Comparison of ENCODE assay signal across 10 mouse cellular contexts in the genomic region with DNA sequence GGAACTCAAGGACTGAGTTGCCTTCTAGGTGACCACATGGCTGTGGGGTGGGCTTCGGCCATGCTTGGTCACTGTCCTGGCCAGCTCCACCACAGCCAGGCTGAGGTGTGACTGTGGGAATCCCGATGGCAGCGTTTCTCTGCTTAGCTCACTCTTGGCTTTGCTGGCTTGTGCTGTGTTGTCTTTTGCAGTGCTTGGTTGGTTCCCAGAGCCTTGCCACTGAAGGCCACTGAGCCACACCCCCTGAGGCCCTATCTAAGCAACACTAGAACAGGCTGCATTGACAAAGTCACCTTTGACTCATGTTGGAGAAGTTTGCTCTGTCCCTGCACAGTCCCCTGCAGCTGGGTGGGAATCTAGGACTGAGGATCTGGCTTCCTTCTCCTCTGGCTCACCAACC. TPM values are rescaled to one million over a fixed set of nuclear protein-coding genes. Genes with fewer than 3 reads are reported as not detected.
A peak's percentile ranks its signal among the peaks of the same experiment; 100 is the strongest.
DNase-seq lines count a peak whose midpoint lies in the region; ATAC-seq and TF ChIP-seq lines count a peak whose summit lies in the region.
"Had no signal": no experiment of that assay in that cellular context is flagged by ENCODE, and none has a peak within 500 bp of the region (broad histone marks: within the 10 kb centered on the region; RNA-seq: fewer than 3 reads in every experiment).

No protein-coding gene starts in this region.

- no peak for TF ChIP-seq CTCF in lung, adult 2 months (IDR thresholded peaks at IDR 0.05; ENCODE audit: insufficient read depth, low read length)
- TF ChIP-seq CTCF in stomach, postnatal 0 days (IDR thresholded peaks at IDR 0.05; ENCODE audit: low read depth) = no peak

- peak overlapping the region; percentile 46 for H3K27ac ChIP-seq in forebrain, embryonic 10.5 days
- H3K27ac ChIP-seq in forebrain, embryonic 13.5 days = no peak overlapping the region
- 0 out of 2 replicates have a peak overlapping the region, but pooled peaks have one; percentile 25 for H3K27ac ChIP-seq in stomach, postnatal 0 days (replicated peaks)
- H3K27ac ChIP-seq: lung, embryonic 15.5 days had no signal

- no peak overlapping the region for H3K9ac ChIP-seq in forebrain, embryonic 13.5 days
- H3K9ac ChIP-seq in stomach, postnatal 0 days (ENCODE audit: low read length) = no peak overlapping the region
- H3K9ac ChIP-seq: lung, embryonic 15.5 days had no signal

- DNase-seq in forebrain, embryonic 10.5 days (ENCODE audit: extremely low spot score, low spot score) = no peak
- peak; percentile 22 to 38 for DNase-seq in lung, adult 18-20 months
- DNase-seq in lung, adult 2 months = no peak
- DNase-seq in heart, postnatal 10 days = peak; percentile 37 to 48
- peak; percentile 62 for DNase-seq in stomach, postnatal 0 days (ENCODE audit: low spot score)
- no peak for DNase-seq in frontal cortex, postnatal 14 days (ENCODE audit: low spot score in 2 of 2)
- no peak for DNase-seq in ovary, postnatal 10 days (ENCODE audit: low spot score)

- TF ChIP-seq POLR2A in lung, adult 2 months (IDR thresholded peaks at IDR 0.05; ENCODE audit: borderline replicate concordance, extremely low read depth, low read depth, low read length) = no peak

- no peak for ATAC-seq in forebrain, embryonic 13.5 days
- peak; percentile 76 for ATAC-seq in stomach, postnatal 0 days (ENCODE audit: low FRiP score, low TSS enrichment)

- no peaks in the 10 kb centered on the region for H3K9me3 ChIP-seq in forebrain, embryonic 10.5 days
- no peaks in the 10 kb centered on the region for H3K9me3 ChIP-seq in forebrain, embryonic 13.5 days (replicated peaks)
- no peaks in the 10 kb centered on the region for H3K9me3 ChIP-seq in stomach, postnatal 0 days (ENCODE audit: control insufficient read depth, low read length)
- H3K9me3 ChIP-seq: lung, embryonic 15.5 days had no signal

- no peaks in the 10 kb centered on the region for H3K36me3 ChIP-seq in forebrain, embryonic 10.5 days (replicated peaks)
- H3K36me3 ChIP-seq in forebrain, embryonic 13.5 days (ENCODE audit: poor library complexity, severe bottlenecking) = no peaks in the 10 kb centered on the region
- no peaks in the 10 kb centered on the region for H3K36me3 ChIP-seq in stomach, postnatal 0 days (ENCODE audit: control insufficient read depth, insufficient read depth, low read length)
- H3K36me3 ChIP-seq: lung, embryonic 15.5 days had no signal

- intact Hi-C loops in heart, postnatal 10 days (cut with DNase I) = no loop called here

- 53% methylated on average over 3 of the region's 3 CpGs for WGBS in forebrain, embryonic 10.5 days
- 53% methylated on average over 3 of the region's 3 CpGs for WGBS in forebrain, embryonic 13.5 days
- 43% methylated on average over 3 of the region's 3 CpGs for WGBS in lung, adult 2 months
- WGBS in stomach, postnatal 0 days = 40% methylated on average over 3 of the region's 3 CpGs

- no peaks in the 10 kb centered on the region for H3K27me3 ChIP-seq in forebrain, embryonic 10.5 days (ENCODE audit: poor library complexity, severe bottlenecking)
- no peaks in the 10 kb centered on the region for H3K27me3 ChIP-seq in forebrain, embryonic 13.5 days
- no peaks in the 10 kb centered on the region for H3K27me3 ChIP-seq in stomach, postnatal 0 days (ENCODE audit: control insufficient read depth, insufficient read depth, low read length)
- H3K27me3 ChIP-seq: lung, embryonic 15.5 days had no signal

- peaks cover 23% of the 10 kb centered on the region for H3K4me1 ChIP-seq in forebrain, embryonic 10.5 days
- H3K4me1 ChIP-seq in forebrain, embryonic 13.5 days = no peaks in the 10 kb centered on the region
- H3K4me1 ChIP-seq in lung, adult 2 months (ENCODE audit: control insufficient read depth, insufficient read depth, low read length) = 0 out of 2 replicates have a peak, but pooled peaks cover 3% of the 10 kb centered on the region
- H3K4me1 ChIP-seq in stomach, postnatal 0 days (replicated peaks; ENCODE audit: control insufficient read depth, insufficient read depth) = no peaks in the 10 kb centered on the region

- H3K4me2 ChIP-seq in forebrain, embryonic 13.5 days = no peak overlapping the region
- no peak overlapping the region for H3K4me2 ChIP-seq in stomach, postnatal 0 days (replicated peaks; ENCODE audit: low read depth)
- H3K4me2 ChIP-seq: lung, embryonic 15.5 days had no signal

- no peak overlapping the region for H3K4me3 ChIP-seq in forebrain, embryonic 10.5 days
- H3K4me3 ChIP-seq in forebrain, embryonic 13.5 days = no peak overlapping the region
- H3K4me3 ChIP-seq in lung, adult 2 months (replicated peaks; ENCODE audit: extremely low read depth, low read depth, low read length) = no peak overlapping the region
- no peak overlapping the region for H3K4me3 ChIP-seq in stomach, postnatal 0 days (ENCODE audit: low read depth, low read length)
- H3K4me3 ChIP-seq: lung, embryonic 15.5 days had no signal

- TF ChIP-seq EP300 in stomach, postnatal 0 days (optimal IDR thresholded peaks at IDR 0.05) = no peak

RNA-seq across cellular contexts. Expression of a gene that starts 45.2 kb away (rescaled TPM):
- polyA plus RNA-seq in forebrain, embryonic 10.5 days (2016; fragmentation: Nextera tagmentation; extraction: Ambion mirVana) = 0.20 and 0.43 TPM in 2 replicates
- polyA plus RNA-seq in forebrain, embryonic 13.5 days (2015; fragmentation: Nextera tagmentation; extraction: Ambion mirVana) = 0.28 and 0.39 TPM in 2 replicates
- polyA plus RNA-seq in lung, adult 2 months (2012; rRNA removed) = 5.3 and 5.8 TPM in 2 replicates
- total RNA-seq in heart, postnatal 10 days (2021) = 10 to 100 TPM; 20.6 to 24.7 TPM
- 0.59 and 0.77 TPM in 2 replicates for polyA plus RNA-seq in stomach, postnatal 0 days (2015; fragmentation: Nextera tagmentation; extraction: Ambion mirVana)
- total RNA-seq: hematopoietic stem cell, adult 5-6 weeks had no signal

RNA-seq across cellular contexts. Expression of a gene that starts 45.3 kb away (rescaled TPM):
- 67.0 and 73.2 TPM in 2 replicates for polyA plus RNA-seq in forebrain, embryonic 10.5 days (2016; fragmentation: Nextera tagmentation; extraction: Ambion mirVana)
- polyA plus RNA-seq in forebrain, embryonic 13.5 days (2015; fragmentation: Nextera tagmentation; extraction: Ambion mirVana) = 33.9 and 36.1 TPM in 2 replicates
- 29.4 and 48.0 TPM in 2 replicates for polyA plus RNA-seq in lung, adult 2 months (2012; rRNA removed)
- 10 to 100 TPM; 56.2 to 57.1 TPM for total RNA-seq in heart, postnatal 10 days (2021)
- polyA plus RNA-seq in stomach, postnatal 0 days (2015; fragmentation: Nextera tagmentation; extraction: Ambion mirVana) = 105 and 108 TPM in 2 replicates

Comparison
In these comparisons a context has a peak if more than half of its experiments do, and no peak if none do; other contexts are left out.
1. DNase-seq: peak in lung, adult 18-20 months (2 of 2), heart, postnatal 10 days (2 of 2) and stomach, postnatal 0 days (single experiment); none in forebrain, embryonic 10.5 days (single experiment), lung, adult 2 months (single experiment), frontal cortex, postnatal 14 days (0 of 2) and ovary, postnatal 10 days (single experiment).